In the genomic region with DNA sequence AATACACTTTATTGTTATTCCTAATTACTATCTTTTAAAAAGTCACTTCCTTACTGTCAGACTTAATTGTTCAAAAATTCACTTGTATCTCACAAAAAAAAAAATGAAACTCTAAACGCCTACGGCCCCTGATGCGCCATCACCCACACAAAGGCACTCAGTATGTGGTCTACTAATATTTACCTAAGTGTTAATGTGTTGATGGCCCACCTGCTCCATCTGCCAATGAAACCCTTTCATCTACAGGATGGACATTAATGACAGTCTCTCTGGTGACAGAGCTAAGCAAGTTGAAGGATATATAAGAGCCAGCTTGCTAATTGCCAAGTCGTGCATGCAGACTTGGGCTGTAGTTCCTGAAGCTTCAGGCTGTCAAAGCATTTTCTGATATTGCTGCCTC, we compare ENCODE assay signal across 26 mouse cellular contexts. TPM values are rescaled to one million over a fixed set of nuclear protein-coding genes. Genes with fewer than 3 reads are reported as not detected.
DNase-seq lines count a peak whose midpoint lies in the region; ATAC-seq and TF ChIP-seq lines count a peak whose summit lies in the region.
"Had no signal": no experiment of that assay in that cellular context is flagged by ENCODE, and none has a peak within 500 bp of the region (broad histone marks: within the 10 kb centered on the region; RNA-seq: fewer than 3 reads in every experiment).

Iapp (plus strand) TSS at position 326 of the 400 bp plus-strand sequence.

- H3K9me3 ChIP-seq in forebrain, embryonic 14.5 days (replicated peaks; ENCODE audit: control insufficient read depth, low read length): no peaks in the 10 kb centered on the region
- no peaks in the 10 kb centered on the region for H3K9me3 ChIP-seq in forebrain, postnatal 0 days (ENCODE audit: low read length)
- H3K9me3 ChIP-seq in intestine, embryonic 16.5 days (ENCODE audit: control insufficient read depth, low read length): no peaks in the 10 kb centered on the region
- H3K9me3 ChIP-seq: forebrain, embryonic 10.5 days; forebrain, embryonic 13.5 days; G1E; heart, embryonic 12.5 days; heart, embryonic 15.5 days; hindbrain, embryonic 10.5 days; hindbrain, embryonic 13.5 days had no signal

- no peak within 1 kb of the TSS for H3K27ac ChIP-seq in forebrain, embryonic 14.5 days (ENCODE audit: low read depth, low read length)
- no peak within 1 kb of the TSS for H3K27ac ChIP-seq in forebrain, postnatal 0 days (ENCODE audit: low read depth, low read length)
- no peak within 1 kb of the TSS for H3K27ac ChIP-seq in intestine, embryonic 16.5 days (ENCODE audit: low read length)
- H3K27ac ChIP-seq: forebrain, embryonic 10.5 days; forebrain, embryonic 13.5 days; heart, embryonic 15.5 days; hindbrain, embryonic 10.5 days; hindbrain, embryonic 13.5 days had no signal

- no peak within 1 kb of the TSS for H3K9ac ChIP-seq in forebrain, embryonic 14.5 days (ENCODE audit: low read length)
- no peak within 1 kb of the TSS for H3K9ac ChIP-seq in forebrain, postnatal 0 days
- H3K9ac ChIP-seq in intestine, embryonic 16.5 days (ENCODE audit: low read depth, low read length): no peak within 1 kb of the TSS
- H3K9ac ChIP-seq: forebrain, embryonic 13.5 days; heart, embryonic 12.5 days; heart, embryonic 15.5 days; hindbrain, embryonic 13.5 days had no signal

- H3K36me3 ChIP-seq in forebrain, embryonic 14.5 days (ENCODE audit: control insufficient read depth, insufficient read depth, low read length): no peaks in the 10 kb centered on the region
- H3K36me3 ChIP-seq in forebrain, postnatal 0 days (ENCODE audit: insufficient read depth): no peaks in the 10 kb centered on the region
- no peaks in the 10 kb centered on the region for H3K36me3 ChIP-seq in intestine, embryonic 16.5 days (ENCODE audit: control insufficient read depth, insufficient read depth, low read length)
- H3K36me3 ChIP-seq: forebrain, embryonic 10.5 days; G1E; heart, embryonic 12.5 days; heart, embryonic 15.5 days; hindbrain, embryonic 10.5 days; hindbrain, embryonic 13.5 days had no signal

- no peaks in the 10 kb centered on the region for H3K4me1 ChIP-seq in forebrain, embryonic 14.5 days (ENCODE audit: control insufficient read depth, insufficient read depth, low read length)
- H3K4me1 ChIP-seq in forebrain, postnatal 0 days (ENCODE audit: insufficient read depth): no peaks in the 10 kb centered on the region
- H3K4me1 ChIP-seq in intestine, embryonic 16.5 days (ENCODE audit: control insufficient read depth, insufficient read depth, low read length): no peaks in the 10 kb centered on the region
- H3K4me1 ChIP-seq: forebrain, embryonic 10.5 days; forebrain, embryonic 13.5 days; heart, embryonic 12.5 days; heart, embryonic 15.5 days; hindbrain, embryonic 10.5 days; hindbrain, embryonic 13.5 days had no signal

- WGBS in forebrain, embryonic 14.5 days: 63% methylated on average over 4 of the region's 4 CpGs
- 66% methylated on average over 4 of the region's 4 CpGs for WGBS in forebrain, postnatal 0 days
- 52% methylated on average over 4 of the region's 4 CpGs for WGBS in intestine, embryonic 16.5 days

- DNase-seq in forebrain, embryonic 14.5 days (ENCODE audit: low spot score): peak; percentile 4
- DNase-seq in forebrain, postnatal 0 days: no peak
- DNase-seq in retina, embryonic 14.5 days (ENCODE audit: low spot score): peak; percentile 16
- no peak for DNase-seq in retina, postnatal 1 day
- peak; percentile 11 for DNase-seq in ES-CJ7 (ENCODE audit: low read depth, low spot score)
- DNase-seq in Muller cell, postnatal 12 days (ENCODE audit: inconsistent ontology term): no peak
- no peak for DNase-seq in lung, postnatal 25 days (ENCODE audit: low spot score)
- DNase-seq: adrenal gland, adult 2 months; adrenal gland, postnatal 14 days; cerebellum, adult 11-12 months; cerebellum, adult 9-10 months; cerebellum, postnatal 14 days; gastrocnemius, postnatal 25 days; heart, adult 18-20 months; heart, postnatal 10 days; heart, postnatal 36 days had no signal

- no peak for ATAC-seq in forebrain, embryonic 14.5 days
- ATAC-seq in forebrain, postnatal 0 days: no peak
- ATAC-seq in intestine, embryonic 16.5 days: no peak
- ATAC-seq: forebrain, embryonic 13.5 days; hindbrain, embryonic 16.5 days had no signal

- H3K4me3 ChIP-seq in forebrain, embryonic 14.5 days (ENCODE audit: low read depth, low read length): no peak within 1 kb of the TSS
- no peak within 1 kb of the TSS for H3K4me3 ChIP-seq in forebrain, postnatal 0 days (ENCODE audit: low read depth, low read length)
- no peak within 1 kb of the TSS for H3K4me3 ChIP-seq in intestine, embryonic 16.5 days (ENCODE audit: low read length)
- H3K4me3 ChIP-seq: forebrain, embryonic 10.5 days; forebrain, embryonic 13.5 days; heart, embryonic 12.5 days; heart, embryonic 15.5 days; hindbrain, embryonic 10.5 days; hindbrain, embryonic 13.5 days had no signal

- no peak within 1 kb of the TSS for H3K4me2 ChIP-seq in forebrain, embryonic 14.5 days (ENCODE audit: low read length)
- H3K4me2 ChIP-seq in forebrain, postnatal 0 days (ENCODE audit: low read depth): no peak within 1 kb of the TSS
- no peak within 1 kb of the TSS for H3K4me2 ChIP-seq in intestine, embryonic 16.5 days (ENCODE audit: low read depth, low read length)
- H3K4me2 ChIP-seq: forebrain, embryonic 13.5 days; heart, embryonic 12.5 days; heart, embryonic 15.5 days; hindbrain, embryonic 13.5 days had no signal

- no peaks in the 10 kb centered on the region for H3K27me3 ChIP-seq in forebrain, embryonic 14.5 days (replicated peaks; ENCODE audit: control insufficient read depth, insufficient read depth, low read length)
- H3K27me3 ChIP-seq in forebrain, postnatal 0 days (ENCODE audit: insufficient read depth, low read length): no peaks in the 10 kb centered on the region
- no peaks in the 10 kb centered on the region for H3K27me3 ChIP-seq in intestine, embryonic 16.5 days (replicated peaks; ENCODE audit: control insufficient read depth, insufficient read depth, low read length)
- H3K27me3 ChIP-seq: forebrain, embryonic 13.5 days; heart, embryonic 12.5 days; heart, embryonic 15.5 days; hindbrain, embryonic 13.5 days had no signal

- TF ChIP-seq CTCF in forebrain, postnatal 0 days (IDR thresholded peaks at IDR 0.05; ENCODE audit: low read depth): no peak

RNA-seq across cellular contexts. Expression of gene Iapp, which starts in this region (rescaled TPM):
- 0.71 TPM in 1 of 2 replicates, not detected in the other for polyA plus RNA-seq in forebrain, embryonic 14.5 days (2014; fragmentation: Nextera tagmentation; extraction: Ambion mirVana)
- total RNA-seq in forebrain, postnatal 0 days (2014; rRNA removed): 0.31 TPM in 1 of 2 replicates, not detected in the other
- 0.25 and 0.29 TPM in 2 replicates for polyA plus RNA-seq in forebrain, postnatal 0 days (2015; fragmentation: Nextera tagmentation; extraction: Ambion mirVana)
- 35.9 and 42.4 TPM in 2 replicates for polyA plus RNA-seq in intestine, embryonic 16.5 days (2015; fragmentation: Nextera tagmentation; extraction: Ambion mirVana)
- total RNA-seq: adrenal gland, adult 2 months; adrenal gland, postnatal 14 days; G1E; gastrocnemius, adult 8-10 months; gastrocnemius, postnatal 25 days; heart, adult 18-20 months; heart, postnatal 10 days; heart, postnatal 36 days had no signal
- polyA plus RNA-seq: adrenal gland, adult 2 months; forebrain, embryonic 10.5 days; G1E; heart, embryonic 12.5 days; heart, embryonic 15.5 days had no signal

Comparison
In these comparisons a context has a peak if more than half of its experiments do, and no peak if none do; other contexts are left out.
1. RNA of gene Iapp (polyA plus RNA-seq): 35.9 to 42.4 TPM in intestine, embryonic 16.5 days; 0.71 TPM in forebrain, embryonic 14.5 days and 0.25 to 0.29 TPM in forebrain, postnatal 0 days; every median in the first group is over 10 times any median in the second.
2. DNase-seq: peak in retina, embryonic 14.5 days (single experiment) and ES-CJ7 (single experiment); none in forebrain, postnatal 0 days (single experiment), retina, postnatal 1 day (single experiment), Muller cell, postnatal 12 days (single experiment) and lung, postnatal 25 days (single experiment).
3. Peak in DNase-seq in forebrain, embryonic 14.5 days; RNA of the gene not detected or under 1 TPM.